Mouse (Mus musculus): ENCODE data around the gene Mpig6b.

DNA sequence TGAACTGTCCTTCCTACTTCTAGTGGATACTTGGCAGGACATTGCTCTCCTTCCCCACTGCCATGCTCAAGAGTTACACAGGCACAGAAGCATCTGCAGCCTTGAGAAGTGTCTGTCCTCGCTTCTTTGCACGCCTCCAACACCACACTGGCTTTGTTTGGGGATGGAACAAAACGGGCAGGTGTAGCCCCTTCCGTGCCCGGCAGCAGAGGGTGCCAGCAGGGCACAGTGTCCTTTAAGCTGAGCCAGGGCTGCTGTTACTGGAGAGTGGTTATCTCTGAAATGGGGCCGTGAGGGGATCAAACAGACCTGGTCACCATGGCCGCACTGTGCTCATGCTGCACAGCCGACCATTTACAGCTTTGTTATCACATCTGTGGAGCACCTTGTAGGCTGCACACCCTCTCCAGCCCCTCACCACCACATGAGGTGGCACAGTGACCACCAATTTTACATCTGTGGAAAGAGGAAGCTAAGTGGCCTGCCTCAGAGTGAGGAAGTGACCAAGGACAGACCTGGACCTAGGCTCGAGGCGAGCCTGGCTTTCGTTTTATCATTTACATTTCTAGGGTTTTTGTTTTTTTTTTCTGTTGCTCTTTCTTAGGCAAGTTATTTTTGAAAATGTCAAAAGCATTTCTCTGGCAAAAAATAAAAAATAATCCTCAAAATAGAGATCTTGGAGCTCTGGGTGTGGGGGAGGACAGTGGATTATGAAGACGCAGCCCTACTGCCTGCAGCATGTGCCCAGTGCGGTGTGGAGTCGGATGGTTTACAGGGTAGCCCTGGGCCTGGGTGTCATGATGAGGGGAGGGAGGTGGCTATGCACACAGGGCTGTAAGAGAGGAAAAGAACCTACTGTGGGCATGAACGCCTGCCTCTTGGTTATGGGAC lies 28.7 kb upstream of the Mpig6b start:
- TF ChIP-seq POLR2A (IDR thresholded peaks at IDR 0.05; ENCODE audit: extremely low read depth, insufficient read depth, low read length) (no peak), CTCF (IDR thresholded peaks at IDR 0.05; ENCODE audit: low read depth, low read length) (no peak)
